Mouse (Mus musculus) hindbrain, embryonic 16.5 days (tissue): ENCODE results near the gene Magi1. TPM values are rescaled to one million over a fixed set of nuclear protein-coding genes. Genes with fewer than 3 reads are reported as not detected.
"Not testable (repeated sequence)": the region's sequence is repeated elsewhere in the genome, so short reads cannot be mapped to it uniquely, and the experiment has no call there.

ENCODE experiments used
- ATAC-seq: fragments of 200-750 bp; cut with Nextera tagmentation; 2 replicates; pipeline ENCODE4 v1.8.0; 2017; ENCODE audit warnings: moderate TSS enrichment, moderate library complexity
- H3K27ac ChIP-seq: fragments of 300-500 bp; sonication (generic); 2 replicates; pipeline ENCODE4 v1.5.1; 2014; ENCODE audit warnings: low read depth, mild to moderate bottlenecking, control low read depth, low read length, moderate library complexity
- H3K27me3 ChIP-seq: fragments of 300-500 bp; sonication (generic); replicated peaks from 2 replicates; pipeline ENCODE4 v1.6.1; 2014; ENCODE audit warnings: low read length; ENCODE audit not compliant: control insufficient read depth, insufficient read depth
- H3K36me3 ChIP-seq: fragments of 300-500 bp; sonication (generic); 2 replicates; pipeline ENCODE4 v1.6.1; 2014; ENCODE audit warnings: mild to moderate bottlenecking, low read length, moderate library complexity, mixed read lengths; ENCODE audit not compliant: control insufficient read depth, insufficient read depth
- H3K4me1 ChIP-seq: fragments of 300-500 bp; sonication (generic); 2 replicates; pipeline ENCODE4 v1.6.1; 2014; ENCODE audit warnings: low read depth, low read length; ENCODE audit not compliant: control insufficient read depth, insufficient read depth
- H3K4me2 ChIP-seq: fragments of 300-500 bp; sonication (generic); 2 replicates; pipeline ENCODE4 v1.6.1; 2014; ENCODE audit warnings: mild to moderate bottlenecking, low read length, control low read depth, moderate library complexity
- H3K4me3 ChIP-seq: fragments of 300-500 bp; sonication (generic); 2 replicates; pipeline ENCODE4 v1.5.1; 2014; ENCODE audit warnings: mild to moderate bottlenecking, low read length, control low read depth, moderate library complexity
- H3K9ac ChIP-seq: fragments of 300-500 bp; sonication (generic); 2 replicates; pipeline ENCODE4 v1.6.1; 2014; ENCODE audit warnings: low read depth, mild to moderate bottlenecking, control low read depth, low read length, moderate library complexity
- H3K9me3 ChIP-seq: fragments of 300-500 bp; sonication (generic); 2 replicates; pipeline ENCODE4 v1.6.1; 2014; ENCODE audit warnings: mild to moderate bottlenecking, low read length, moderate library complexity; ENCODE audit not compliant: control insufficient read depth
- WGBS: fragments of 180-500 bp; shearing (Covaris S2); extraction: QIAGEN DNeasy Blood & Tissue Kit; methylation state at CpG from one replicate; pipeline ENCODE4 v1.1.7; 2014; 5-methylcytosine and 5-hydroxymethylcytosine counted together
- polyA plus RNA-seq: library from polyadenylated mRNA; unstranded; fragments of >200 nt; fragmentation: Nextera tagmentation; extraction: Ambion mirVana; gene quantifications from 2 replicates; pipeline ENCODE4 v1.2.1, GENCODE M21; 2015

Gene Magi1
- polyA plus RNA-seq, 1 experiment from 2014 or later, result 27.7 TPM

DNA sequence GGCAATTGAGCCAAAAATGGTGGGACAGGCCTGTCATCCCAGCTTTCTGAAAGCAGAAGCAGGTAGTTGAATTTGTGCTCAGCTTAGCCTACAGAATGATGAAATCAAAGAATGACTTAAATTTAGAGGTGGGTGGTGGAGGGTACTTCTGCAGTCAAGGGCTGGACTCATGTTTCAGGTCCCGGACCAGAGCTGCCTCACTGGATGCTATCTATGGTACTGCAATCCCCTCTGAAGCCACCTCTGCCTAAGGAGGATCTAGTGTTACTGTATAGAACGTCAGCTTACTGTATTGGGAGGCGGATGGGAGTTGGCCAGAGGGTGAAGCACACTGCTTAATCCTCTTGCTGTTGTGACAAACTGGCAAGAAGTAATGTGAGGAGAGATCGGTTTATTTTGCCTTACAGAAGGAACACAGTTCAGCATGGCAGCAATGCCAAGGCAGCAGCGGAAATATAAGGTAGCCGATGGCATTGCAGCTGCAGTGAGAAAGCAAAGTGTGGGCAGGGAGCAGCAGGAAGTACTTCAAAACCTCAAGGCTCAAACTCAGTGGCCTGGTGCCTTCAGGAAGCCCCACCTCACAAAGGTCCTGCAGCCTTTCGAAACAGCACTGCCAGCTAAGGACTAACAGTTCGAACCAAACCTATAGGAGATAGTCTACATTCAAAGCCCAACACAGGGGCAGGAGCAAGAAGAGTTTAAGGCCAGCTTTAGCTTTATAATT, 262.3 kb downstream of the Magi1 start:
- Histone ChIP-seq H3K4me3 (no peak overlapping the region), H3K36me3 (no peaks in the 10 kb centered on the region), H3K9me3 (no peaks in the 10 kb centered on the region), H3K4me1 (no peaks in the 10 kb centered on the region), H3K9ac (no peak overlapping the region), H3K27me3 (no peaks in the 10 kb centered on the region), H3K27ac (no peak overlapping the region), H3K4me2 (no peak overlapping the region)
- no peak for ATAC-seq
- WGBS, result 89% methylated on average over 8 of the region's 8 CpGs

DNA sequence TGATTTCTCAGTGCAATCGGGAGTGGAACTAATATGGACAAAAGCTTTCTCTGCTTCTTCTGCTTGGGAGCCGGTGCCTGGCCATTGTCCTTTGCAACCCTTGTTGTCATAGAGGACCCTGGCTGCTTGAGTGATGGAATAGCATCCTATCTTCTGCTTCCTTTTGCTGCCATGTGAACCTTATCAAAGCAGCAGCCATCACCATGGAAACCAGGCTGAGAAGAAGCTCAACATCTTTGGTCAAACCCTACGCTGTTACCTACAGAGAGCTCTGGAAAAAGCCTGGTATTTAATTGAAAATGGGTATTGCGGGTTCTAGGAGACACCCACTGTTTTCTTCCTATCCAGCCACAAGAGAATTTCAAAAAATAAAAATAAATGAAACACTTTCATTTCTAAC, 263.2 kb downstream of the Magi1 start:
- no peaks in the 10 kb centered on the region for H3K9me3 ChIP-seq
- no peak for ATAC-seq
- H3K4me2 ChIP-seq, result no peak overlapping the region
- H3K27me3 ChIP-seq, result no peaks in the 10 kb centered on the region
- no peak overlapping the region for H3K27ac ChIP-seq
- H3K9ac ChIP-seq, result no peak overlapping the region
- 37% methylated on average over 4 of the region's 4 CpGs for WGBS
- no peak overlapping the region for H3K4me3 ChIP-seq
- no peaks in the 10 kb centered on the region for H3K36me3 ChIP-seq
- H3K4me1 ChIP-seq, result no peaks in the 10 kb centered on the region

GRCm38 (mm10) chr6:94019935-94020334, 263.8 kb downstream of the Magi1 start:
- 82% methylated on average over 4 of the region's 4 CpGs for WGBS
- Histone ChIP-seq H3K4me3 (no peak overlapping the region), H3K27ac (no peak overlapping the region), H3K4me2 (no peak overlapping the region), H3K9me3 (no peaks in the 10 kb centered on the region), H3K9ac (no peak overlapping the region), H3K27me3 (no peaks in the 10 kb centered on the region), H3K4me1 (no peaks in the 10 kb centered on the region), H3K36me3 (no peaks in the 10 kb centered on the region)
- no peak for ATAC-seq

GRCm38 (mm10) chr6:94013761-94014160, 270.0 kb downstream of the Magi1 start:
- Histone ChIP-seq H3K36me3 (no peaks in the 10 kb centered on the region), H3K4me2 (no peak overlapping the region), H3K27me3 (no peaks in the 10 kb centered on the region), H3K4me3 (no peak overlapping the region), H3K27ac (no peak overlapping the region), H3K9ac (no peak overlapping the region), H3K4me1 (peaks cover 2% of the 10 kb centered on the region; the same call in 1 of the 2 replicates), H3K9me3 (no peaks in the 10 kb centered on the region)
- WGBS, result 84% methylated on average over 2 of the region's 2 CpGs
- ATAC-seq, result no peak

DNA sequence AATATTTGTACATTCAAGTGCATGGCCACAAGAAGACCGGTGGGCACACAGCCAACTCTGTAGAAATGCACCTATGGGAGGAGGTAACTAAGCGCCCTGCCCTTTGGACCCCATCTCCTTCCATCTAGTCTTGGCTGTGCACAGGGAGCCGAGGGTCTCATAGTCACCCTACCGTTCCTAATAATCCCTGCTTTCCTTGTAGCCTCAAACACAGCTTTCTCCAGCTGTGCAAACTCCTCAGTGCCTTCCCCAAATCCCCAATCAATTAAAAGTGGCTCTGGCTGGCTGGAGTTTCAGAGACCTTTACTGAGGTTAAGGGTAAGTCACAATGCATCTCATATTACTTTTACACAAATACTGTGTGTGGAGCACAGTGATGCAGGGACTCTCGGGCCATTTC, 271.8 kb downstream of the Magi1 start:
- no peak for ATAC-seq
- peaks cover 5% of the 10 kb centered on the region for H3K4me1 ChIP-seq
- no peaks in the 10 kb centered on the region for H3K9me3 ChIP-seq
- H3K9ac ChIP-seq, result no peak overlapping the region
- no peaks in the 10 kb centered on the region for H3K27me3 ChIP-seq
- WGBS, result 49% methylated on average over 5 of the region's 5 CpGs
- H3K36me3 ChIP-seq, result no peaks in the 10 kb centered on the region
- H3K4me3 ChIP-seq, result no peak overlapping the region
- H3K4me2 ChIP-seq, result no peak overlapping the region
- no peak overlapping the region for H3K27ac ChIP-seq

- Histone ChIP-seq H3K4me1 (peaks cover 5% of the 10 kb centered on the region), H3K4me2 (no peak overlapping the region), H3K9me3 (no peaks in the 10 kb centered on the region), H3K4me3 (no peak overlapping the region), H3K36me3 (no peaks in the 10 kb centered on the region), H3K27ac (no peak overlapping the region), H3K9ac (no peak overlapping the region), H3K27me3 (no peaks in the 10 kb centered on the region)
- ATAC-seq, result no peak
- 58% methylated on average over 6 of the region's 6 CpGs for WGBS
Measured at GRCm38 (mm10) chr6:94011521-94011920, 272.2 kb downstream of the Magi1 start.

GRCm38 (mm10) chr6:94008577-94008976, 275.1 kb downstream of the Magi1 start:
- WGBS, result 41% methylated on average over 4 of the region's 4 CpGs
- Histone ChIP-seq H3K36me3 (no peaks in the 10 kb centered on the region), H3K9me3 (no peaks in the 10 kb centered on the region), H3K4me2 (no peak overlapping the region), H3K27ac (no peak overlapping the region), H3K4me3 (no peak overlapping the region), H3K27me3 (no peaks in the 10 kb centered on the region), H3K9ac (no peak overlapping the region), H3K4me1 (peaks cover 5% of the 10 kb centered on the region)
- no peak for ATAC-seq

- H3K4me1 ChIP-seq, H3K36me3 ChIP-seq, H3K9me3 ChIP-seq, ATAC-seq, H3K27me3 ChIP-seq, H3K4me2 ChIP-seq, H3K4me3 ChIP-seq, H3K9ac ChIP-seq, H3K27ac ChIP-seq: not testable (repeated sequence)
- WGBS, result 59% methylated on average over 2 of the region's 2 CpGs
Measured at GRCm38 (mm10) chr6:94003586-94003985, 280.1 kb downstream of the Magi1 start.

GRCm38 (mm10) chr6:93996841-93997485, 286.8 kb downstream of the Magi1 start:
- Histone ChIP-seq H3K9me3 (no peaks in the 10 kb centered on the region), H3K4me2 (no peak overlapping the region), H3K9ac (no peak overlapping the region), H3K36me3 (no peaks in the 10 kb centered on the region), H3K27ac (no peak overlapping the region), H3K27me3 (no peaks in the 10 kb centered on the region), H3K4me1 (no peaks in the 10 kb centered on the region), H3K4me3 (no peak overlapping the region)
- ATAC-seq, result no peak
- WGBS, result 81% methylated on average over 8 of the region's 8 CpGs
